13 mouse cellular contexts compared by ENCODE assay signal in the genomic region with DNA sequence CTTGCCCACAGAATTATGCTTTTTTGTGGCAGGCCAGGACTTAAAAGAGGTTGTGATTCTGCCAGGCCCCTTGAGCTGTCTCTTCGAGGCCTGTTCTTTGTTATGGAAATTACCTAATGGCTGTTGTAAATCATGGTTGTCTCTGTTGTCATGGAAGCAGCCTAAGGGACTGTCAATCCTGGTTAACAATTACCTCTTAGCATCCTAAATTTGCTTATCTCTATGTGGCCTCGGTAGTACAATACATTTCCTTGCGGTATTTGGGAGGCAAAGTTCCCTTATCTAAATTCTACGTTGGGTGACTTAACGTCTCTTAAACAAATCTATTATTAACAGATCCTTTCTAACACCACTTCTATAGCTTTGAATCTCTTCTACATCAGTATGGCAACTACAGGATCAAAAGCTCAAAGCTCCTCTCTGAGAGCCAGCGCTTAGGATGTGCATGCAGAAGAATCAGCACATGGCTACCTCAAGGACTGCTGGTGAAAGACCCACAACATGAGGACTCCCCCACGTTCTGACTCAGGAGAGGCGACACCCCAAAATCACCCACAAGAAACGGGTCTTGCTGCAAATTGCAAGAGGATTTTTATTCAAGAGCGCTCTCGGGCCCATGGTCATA. TPM values are rescaled to one million over a fixed set of nuclear protein-coding genes. Genes with fewer than 3 reads are reported as not detected.
DNase-seq lines count a peak whose midpoint lies in the region; ATAC-seq and TF ChIP-seq lines count a peak whose summit lies in the region.
"Had no signal": no experiment of that assay in that cellular context is flagged by ENCODE, and none has a peak within 500 bp of the region (broad histone marks: within the 10 kb centered on the region; RNA-seq: fewer than 3 reads in every experiment).

No protein-coding gene starts in this region.

- peak; percentile 83 for DNase-seq in brain, embryonic 14.5 days (ENCODE audit: low read depth)
- peak; percentile 89 for DNase-seq in midbrain, embryonic 11.5 days (ENCODE audit: low spot score, missing footprints)
- no peak for DNase-seq in cerebellum, adult 9-11 months
- no peak for DNase-seq in left cerebral cortex, adult 11 months (ENCODE audit: low spot score)
- no peak for DNase-seq in frontal cortex, adult 2 months (ENCODE audit: extremely low spot score in 1 of 2, low spot score in 1 of 2)
- no peak for DNase-seq in kidney, adult 11 months
- DNase-seq: cerebellum, adult 9-10 months; gastrocnemius, postnatal 25 days; kidney, adult 18-20 months; thymus, postnatal 36 days had no signal

- TF ChIP-seq EP300 in ES-Bruce4 (IDR thresholded peaks at IDR 0.05; ENCODE audit: insufficient read depth, low read depth, low read length) = no peak

- no peak for TF ChIP-seq CTCF in ES-Bruce4 (IDR thresholded peaks at IDR 0.05; ENCODE audit: low read depth, low read length)
- no peak for TF ChIP-seq CTCF in brain, embryonic 14.5 days (IDR thresholded peaks at IDR 0.05; ENCODE audit: borderline replicate concordance, extremely low read depth, insufficient read depth, insufficient read length)

- H3K4me3 ChIP-seq in ES-Bruce4 (ENCODE audit: low read depth, low read length) = no peak overlapping the region
- no peak overlapping the region for H3K4me3 ChIP-seq in forebrain, embryonic 16.5 days (replicated peaks; ENCODE audit: low read length)
- no peak overlapping the region for H3K4me3 ChIP-seq in midbrain, embryonic 11.5 days (ENCODE audit: low read depth, low read length)

- H3K9me3 ChIP-seq in ES-Bruce4 (replicated peaks; ENCODE audit: control insufficient read depth, insufficient read depth, low read length, poor library complexity, severe bottlenecking) = no peaks in the 10 kb centered on the region
- no peaks in the 10 kb centered on the region for H3K9me3 ChIP-seq in forebrain, embryonic 16.5 days (ENCODE audit: control insufficient read depth, low read length)
- no peaks in the 10 kb centered on the region for H3K9me3 ChIP-seq in midbrain, embryonic 11.5 days (ENCODE audit: control insufficient read depth, low read length)

- no peaks in the 10 kb centered on the region for H3K27me3 ChIP-seq in ES-Bruce4 (ENCODE audit: control insufficient read depth, insufficient read depth, low read length, poor library complexity, severe bottlenecking)
- no peaks in the 10 kb centered on the region for H3K27me3 ChIP-seq in forebrain, embryonic 16.5 days (replicated peaks; ENCODE audit: control insufficient read depth, insufficient read depth, low read length)
- H3K27me3 ChIP-seq in midbrain, embryonic 11.5 days (ENCODE audit: control insufficient read depth, insufficient read depth, low read length) = no peaks in the 10 kb centered on the region

- H3K4me2 ChIP-seq in forebrain, embryonic 16.5 days (ENCODE audit: low read length) = no peak overlapping the region
- 0 out of 2 replicates have a peak overlapping the region, but pooled peaks have one; percentile 14 for H3K4me2 ChIP-seq in midbrain, embryonic 11.5 days

- peak overlapping the region; percentile 93 for H3K27ac ChIP-seq in ES-Bruce4 (ENCODE audit: insufficient read depth, low read length)
- peak overlapping the region; percentile 57 for H3K27ac ChIP-seq in forebrain, embryonic 16.5 days (ENCODE audit: low read length)
- H3K27ac ChIP-seq in midbrain, embryonic 11.5 days (ENCODE audit: low read depth, low read length) = peak overlapping the region; percentile 3
- H3K27ac ChIP-seq: macrophage had no signal

- H3K9ac ChIP-seq in ES-Bruce4 (ENCODE audit: low read depth, poor library complexity, severe bottlenecking) = no peak overlapping the region
- H3K9ac ChIP-seq in forebrain, embryonic 16.5 days (replicated peaks; ENCODE audit: low read depth, low read length) = no peak overlapping the region
- H3K9ac ChIP-seq in midbrain, embryonic 11.5 days (ENCODE audit: low read length) = no peak overlapping the region

- peak; percentile 77 for ATAC-seq in forebrain, embryonic 16.5 days
- peak; percentile 90 for ATAC-seq in midbrain, embryonic 11.5 days (ENCODE audit: low FRiP score)

- peaks cover 2% of the 10 kb centered on the region for H3K4me1 ChIP-seq in ES-Bruce4 (ENCODE audit: control insufficient read depth, insufficient read depth, low read length)
- peaks cover 5% of the 10 kb centered on the region; the same call in 1 of the 2 replicates for H3K4me1 ChIP-seq in forebrain, embryonic 16.5 days (replicated peaks; ENCODE audit: control insufficient read depth, insufficient read depth, low read length)
- H3K4me1 ChIP-seq in midbrain, embryonic 11.5 days (ENCODE audit: control insufficient read depth, insufficient read depth, low read length) = peaks cover 12% of the 10 kb centered on the region; the same call in 1 of the 2 replicates

- no peaks in the 10 kb centered on the region for H3K36me3 ChIP-seq in ES-Bruce4 (ENCODE audit: control insufficient read depth, insufficient read depth, low read length, poor library complexity, severe bottlenecking)
- no peaks in the 10 kb centered on the region for H3K36me3 ChIP-seq in forebrain, embryonic 16.5 days (ENCODE audit: control insufficient read depth, insufficient read depth)
- no peaks in the 10 kb centered on the region for H3K36me3 ChIP-seq in midbrain, embryonic 11.5 days (ENCODE audit: control insufficient read depth, insufficient read depth, low read length)

- no peak for TF ChIP-seq POLR2A in ES-Bruce4 (IDR thresholded peaks at IDR 0.05; ENCODE audit: insufficient read depth, low read length)
- no peak for TF ChIP-seq POLR2A in brain, embryonic 14.5 days (IDR thresholded peaks at IDR 0.05; ENCODE audit: borderline replicate concordance, extremely low read depth, insufficient read depth, insufficient read length, poor library complexity, severe bottlenecking)

- 35% methylated on average over 11 of the region's 11 CpGs for WGBS in forebrain, embryonic 16.5 days
- WGBS in midbrain, embryonic 11.5 days = 19% methylated on average over 11 of the region's 11 CpGs

RNA-seq across cellular contexts. Expression of gene Hist1h2bm, which starts 6.2 kb away (rescaled TPM):
- polyA plus RNA-seq in ES-Bruce4 (2011; ENCODE audit: insufficient read depth, insufficient read length, low read depth, missing spikeins) = 14.2 and 21.7 TPM in 2 replicates
- 17.0 and 18.2 TPM in 2 replicates for polyA plus RNA-seq in brain, embryonic 14.5 days (2012; rRNA removed)
- polyA plus RNA-seq in forebrain, embryonic 16.5 days (2015; fragmentation: Nextera tagmentation; extraction: Ambion mirVana) = 1.2 and 2.2 TPM in 2 replicates
- polyA plus RNA-seq in midbrain, embryonic 11.5 days (2014; fragmentation: Nextera tagmentation; extraction: Ambion mirVana) = 4.2 and 5.7 TPM in 2 replicates
- polyA plus RNA-seq in frontal cortex, adult 2 months (2012; rRNA removed) = 0.52 and 0.80 TPM in 2 replicates
- polyA plus RNA-seq: macrophage had no signal

RNA-seq across cellular contexts. Expression of gene Hist1h4j, which starts 6.8 kb away (rescaled TPM):
- 8.2 and 13.4 TPM in 2 replicates for polyA plus RNA-seq in ES-Bruce4 (2011; ENCODE audit: insufficient read depth, insufficient read length, low read depth, missing spikeins)
- 17.8 and 19.9 TPM in 2 replicates for polyA plus RNA-seq in brain, embryonic 14.5 days (2012; rRNA removed)
- polyA plus RNA-seq in forebrain, embryonic 16.5 days (2015; fragmentation: Nextera tagmentation; extraction: Ambion mirVana) = 0.94 and 1.2 TPM in 2 replicates
- polyA plus RNA-seq in midbrain, embryonic 11.5 days (2014; fragmentation: Nextera tagmentation; extraction: Ambion mirVana) = 1.0 and 2.2 TPM in 2 replicates
- polyA plus RNA-seq in frontal cortex, adult 2 months (2012; rRNA removed) = 3.3 and 4.1 TPM in 2 replicates
- polyA plus RNA-seq: macrophage had no signal

RNA-seq across cellular contexts. Expression of gene Hist1h3h, which starts 10.6 kb away (rescaled TPM):
- polyA plus RNA-seq in ES-Bruce4 (2011; ENCODE audit: insufficient read depth, insufficient read length, low read depth, missing spikeins) = 25.3 and 31.8 TPM in 2 replicates
- 39.0 and 49.4 TPM in 2 replicates for polyA plus RNA-seq in brain, embryonic 14.5 days (2012; rRNA removed)
- polyA plus RNA-seq in forebrain, embryonic 16.5 days (2015; fragmentation: Nextera tagmentation; extraction: Ambion mirVana) = 2.2 and 3.7 TPM in 2 replicates
- polyA plus RNA-seq in midbrain, embryonic 11.5 days (2014; fragmentation: Nextera tagmentation; extraction: Ambion mirVana) = 11.6 and 12.9 TPM in 2 replicates
- polyA plus RNA-seq in frontal cortex, adult 2 months (2012; rRNA removed) = 1.8 TPM in 2 replicates
- polyA plus RNA-seq: macrophage had no signal

RNA-seq across cellular contexts. Expression of gene Hist1h2ai, which starts 11.8 kb away (rescaled TPM):
- polyA plus RNA-seq in ES-Bruce4 (2011; ENCODE audit: insufficient read depth, insufficient read length, low read depth, missing spikeins) = 3.6 TPM in 1 of 2 replicates, not detected in the other
- 14.3 and 24.3 TPM in 2 replicates for polyA plus RNA-seq in brain, embryonic 14.5 days (2012; rRNA removed)
- 12.5 and 20.8 TPM in 2 replicates for polyA plus RNA-seq in forebrain, embryonic 16.5 days (2015; fragmentation: Nextera tagmentation; extraction: Ambion mirVana)
- polyA plus RNA-seq in midbrain, embryonic 11.5 days (2014; fragmentation: Nextera tagmentation; extraction: Ambion mirVana) = 19.8 and 20.9 TPM in 2 replicates
- polyA plus RNA-seq in frontal cortex, adult 2 months (2012; rRNA removed) = 1.2 and 1.5 TPM in 2 replicates
- polyA plus RNA-seq: macrophage had no signal

RNA-seq across cellular contexts. Expression of gene Hist1h2bl, which starts 12.1 kb away (rescaled TPM):
- polyA plus RNA-seq in ES-Bruce4 (2011; ENCODE audit: insufficient read depth, insufficient read length, low read depth, missing spikeins) = 25.5 and 27.2 TPM in 2 replicates
- 11.3 and 14.5 TPM in 2 replicates for polyA plus RNA-seq in brain, embryonic 14.5 days (2012; rRNA removed)
- 1.9 TPM in 1 of 2 replicates, not detected in the other for polyA plus RNA-seq in forebrain, embryonic 16.5 days (2015; fragmentation: Nextera tagmentation; extraction: Ambion mirVana)
- 0.85 and 2.7 TPM in 2 replicates for polyA plus RNA-seq in midbrain, embryonic 11.5 days (2014; fragmentation: Nextera tagmentation; extraction: Ambion mirVana)
- polyA plus RNA-seq in frontal cortex, adult 2 months (2012; rRNA removed) = not detected in 2 replicates
- polyA plus RNA-seq: macrophage had no signal

Comparison
In these comparisons a context has a peak if more than half of its experiments do, and no peak if none do; other contexts are left out.
1. H3K27ac ChIP-seq: peak in every context shown above with its lines; median percentile 93 in ES-Bruce4; 57 in forebrain, embryonic 16.5 days; 3 in midbrain, embryonic 11.5 days.
2. DNase-seq: peak in brain, embryonic 14.5 days (single experiment) and midbrain, embryonic 11.5 days (single experiment); none in cerebellum, adult 9-11 months (single experiment), left cerebral cortex, adult 11 months (single experiment), frontal cortex, adult 2 months (0 of 2) and kidney, adult 11 months (single experiment).